Mouse (Mus musculus) myocyte (in vitro differentiated cells): Measurements from ENCODE around the gene Eif4a2. TPM values are rescaled to one million over a fixed set of nuclear protein-coding genes. Genes with fewer than 3 reads are reported as not detected.
A peak's percentile ranks its signal among the peaks of the same experiment; 100 is the strongest.

Source experiments
- H3K27me3 ChIP-seq: one replicate; pipeline ENCODE4 v1.6.1; 2011; ENCODE audit not compliant: control insufficient read depth, insufficient read depth, insufficient read length
- H3K36me3 ChIP-seq: one replicate; pipeline ENCODE4 v1.6.1; 2011; ENCODE audit not compliant: control insufficient read depth, insufficient read depth
- H3K4me2 ChIP-seq: one replicate; pipeline ENCODE4 v1.6.1; 2011; ENCODE audit warnings: low read depth, control low read depth
- H3K4me3 ChIP-seq: one replicate; pipeline ENCODE4 v1.5.1; 2011; ENCODE audit warnings: mild to moderate bottlenecking, control low read depth, moderate library complexity
- H3K79me2 ChIP-seq: one replicate; pipeline ENCODE4 v1.6.1; 2011; ENCODE audit not compliant: control insufficient read depth, insufficient read depth
- H3ac ChIP-seq: one replicate; pipeline ENCODE4 v1.6.1; 2011; ENCODE audit not compliant: control insufficient read depth, insufficient read length
- CEBPB ChIP-seq: IDR thresholded peaks from 2 replicates; pipeline ENCODE4 v1.6.1; 2011; ENCODE audit warnings: mild to moderate bottlenecking, moderate library complexity; ENCODE audit not compliant: poor library complexity, insufficient read depth, severe bottlenecking
- E2F4 ChIP-seq: IDR thresholded peaks from one replicate; pipeline ENCODE4 v1.6.1; 2011; ENCODE audit warnings: mild to moderate bottlenecking, control low read depth, moderate library complexity; ENCODE audit not compliant: insufficient read depth
- MAX ChIP-seq: IDR thresholded peaks from one replicate; pipeline ENCODE4 v1.6.1; 2011; ENCODE audit warnings: low read depth, mild to moderate bottlenecking, control low read depth
- MYOD1 ChIP-seq, 3 experiments: IDR thresholded peaks; one replicate each; pipeline ENCODE4 v1.6.1; 2011; ENCODE audit warnings: control low read depth in 2 of 3, low read depth in 2 of 3, mild to moderate bottlenecking in 2 of 3, moderate library complexity in 1 of 3; ENCODE audit not compliant: insufficient read length in 2 of 3, control insufficient read depth in 1 of 3
- MYOG ChIP-seq, 3 experiments: IDR thresholded peaks; one replicate each; pipeline ENCODE4 v1.6.1; 2011; ENCODE audit warnings: control low read depth in 2 of 3, low read depth in 2 of 3, mild to moderate bottlenecking in 2 of 3; ENCODE audit not compliant: insufficient read length in 2 of 3, control insufficient read depth in 1 of 3, insufficient read depth in 1 of 3
- POLR2A ChIP-seq: IDR thresholded peaks from one replicate; pipeline ENCODE4 v1.6.1; 2011; ENCODE audit warnings: low read depth, mild to moderate bottlenecking, control low read depth, moderate library complexity; ENCODE audit not compliant: insufficient read length
- POLR2AphosphoS2 ChIP-seq: IDR thresholded peaks from one replicate; pipeline ENCODE4 v1.6.1; 2011; ENCODE audit warnings: low read depth, control low read depth; ENCODE audit not compliant: insufficient read length
- REST ChIP-seq: IDR thresholded peaks from one replicate; pipeline ENCODE4 v1.6.1; 2011; ENCODE audit warnings: mild to moderate bottlenecking, control low read depth, moderate library complexity; ENCODE audit not compliant: insufficient read depth, insufficient read length
- SRF ChIP-seq: IDR thresholded peaks from one replicate; pipeline ENCODE4 v1.6.1; 2011; ENCODE audit warnings: low read depth; ENCODE audit not compliant: control insufficient read depth, insufficient read length
- TCF12 ChIP-seq: IDR thresholded peaks from one replicate; pipeline ENCODE4 v1.6.1; 2011; ENCODE audit warnings: mild to moderate bottlenecking, control low read depth; ENCODE audit not compliant: poor library complexity, insufficient read depth, severe bottlenecking
- TCF3 ChIP-seq: IDR thresholded peaks from one replicate; pipeline ENCODE4 v1.6.1; 2011; ENCODE audit warnings: low read depth, control low read depth; ENCODE audit not compliant: insufficient read length
- USF1 ChIP-seq: IDR thresholded peaks from one replicate; pipeline ENCODE4 v1.6.1; 2011; ENCODE audit warnings: low read depth, mild to moderate bottlenecking, control low read depth, moderate library complexity
- polyA plus RNA-seq: library from polyadenylated mRNA; unstranded; fragments of >200 nt; fragmentation: generic; extraction: Trizol; gene quantifications from one replicate; pipeline ENCODE4 v1.2.1, GENCODE M21; 2012; ENCODE audit warnings: missing spikeins

The Eif4a2 gene
- polyA plus RNA-seq, 1 experiment = 141 TPM

- Histone ChIP-seq H3K4me2 (no peak overlapping the region), H3K79me2 (no peaks in the 10 kb centered on the region), H3K36me3 (no peaks in the 10 kb centered on the region), H3K27me3 (peaks cover 5% of the 10 kb centered on the region), H3K4me3 (no peak overlapping the region), H3ac (no peak overlapping the region)
- TF ChIP-seq CEBPB = no peak
- no peak for TF ChIP-seq MYOG (IDR thresholded peaks at IDR 0.05; ENCODE audit: control insufficient read depth in 1 of 3, insufficient read depth in 1 of 3, insufficient read length in 2 of 3, low read depth in 2 of 3)
- TF ChIP-seq SRF = no peak
- TF ChIP-seq POLR2A = no peak
- TF ChIP-seq USF1 = no peak
- TF ChIP-seq TCF12 = no peak
- TF ChIP-seq TCF3 = no peak
- no peak for TF ChIP-seq E2F4
- TF ChIP-seq MAX = no peak
- no peak for TF ChIP-seq POLR2AphosphoS2
- no peak for TF ChIP-seq REST
- TF ChIP-seq MYOD1 (IDR thresholded peaks at IDR 0.05; ENCODE audit: control insufficient read depth in 1 of 3, insufficient read length in 2 of 3, low read depth in 2 of 3) = no peak
These were observed 52.5 kb downstream of the Eif4a2 start for GRCm38 (mm10) chr16:23159749-23160148.

- TF ChIP-seq TCF12 (no peak), CEBPB (0 out of 2 replicates have a peak, but pooled peaks have one; percentile 21)
- no peak overlapping the region for H3K4me3 ChIP-seq
These were observed 54.9 kb downstream of the Eif4a2 start for GRCm38 (mm10) chr16:23162116-23162515.

More at GRCm38 (mm10) chr16:23162116-23162515, 54.9 kb downstream of the Eif4a2 start:
- no peak overlapping the region for H3ac ChIP-seq
- H3K4me2 ChIP-seq = no peak overlapping the region
- H3K27me3 ChIP-seq = peaks cover 3% of the 10 kb centered on the region
- no peaks in the 10 kb centered on the region for H3K79me2 ChIP-seq
- no peaks in the 10 kb centered on the region for H3K36me3 ChIP-seq

Other genes with a start within 250 kb of the Eif4a2 start
- gene Tbccd1, start 249.8 kb upstream of the Eif4a2 start, polyA plus RNA-seq = 9.3 TPM
- gene Dnajb11, start 249.6 kb upstream of the Eif4a2 start, polyA plus RNA-seq = 77.1 TPM
- not detected for gene Ahsg, start 216.2 kb upstream of the Eif4a2 start, polyA plus RNA-seq
- 1.7 TPM for gene Fetub, start 189.1 kb upstream of the Eif4a2 start, polyA plus RNA-seq
- not detected for gene Hrg, start 156.4 kb upstream of the Eif4a2 start, polyA plus RNA-seq
- not detected for gene Kng2, start 78.0 kb upstream of the Eif4a2 start, polyA plus RNA-seq
- gene Kng1, start 49.6 kb upstream of the Eif4a2 start, polyA plus RNA-seq = not detected
- 18.9 TPM for gene Rfc4, start 20.3 kb downstream of the Eif4a2 start, polyA plus RNA-seq
- not detected for gene Adipoq, start 39.1 kb downstream of the Eif4a2 start, polyA plus RNA-seq
- gene St6gal1, start 117.3 kb downstream of the Eif4a2 start, polyA plus RNA-seq = 5.7 TPM